Mouse (Mus musculus) brain, embryonic 14.5 days (tissue): ENCODE measurements around the gene Tbc1d10b.

Experiments
- CTCF ChIP-seq: fragments of 200-500 bp; IDR thresholded peaks from 2 replicates; pipeline ENCODE4 v1.5.1; 2012; ENCODE audit warnings: inconsistent platforms, mild to moderate bottlenecking, moderate library complexity, borderline replicate concordance; ENCODE audit not compliant: insufficient read depth, insufficient read length; ENCODE audit errors: extremely low read depth
- POLR2A ChIP-seq: fragments of 200-500 bp; IDR thresholded peaks from 2 replicates; pipeline ENCODE4 v1.6.1; 2012; ENCODE audit warnings: mild to moderate bottlenecking, inconsistent platforms, borderline replicate concordance; ENCODE audit not compliant: poor library complexity, insufficient read depth, insufficient read length, severe bottlenecking; ENCODE audit errors: extremely low read depth

GRCm38 (mm10) chr7:127214521-127214920 lies 6.3 kb upstream of the Tbc1d10b start:
- no peak for TF ChIP-seq POLR2A
- TF ChIP-seq CTCF, result no peak
